ENCODE assay signal across 19 mouse cellular contexts in genomic region chr1:173521452-173521851, GRCm38 (mm10). TPM values are rescaled to one million over a fixed set of nuclear protein-coding genes. Genes with fewer than 3 reads are reported as not detected.
A peak's percentile ranks its signal among the peaks of the same experiment; 100 is the strongest.
DNase-seq lines count a peak whose midpoint lies in the region; ATAC-seq lines count a peak whose summit lies in the region.
"Had no signal": no experiment of that assay in that cellular context is flagged by ENCODE, and none has a peak within 500 bp of the region (broad histone marks: within the 10 kb centered on the region; RNA-seq: fewer than 3 reads in every experiment).

No protein-coding gene starts in this region.

- ATAC-seq in granulocyte monocyte progenitor cell, adult 5-6 weeks (replicated peaks; ENCODE audit: poor library complexity, severe bottlenecking), result peak; percentile 53
- ATAC-seq in neutrophil, adult 5-6 weeks (ENCODE audit: extremely low read depth, insufficient number of reproducible peaks, low FRiP score, poor library complexity, severe bottlenecking), result peak; percentile 55; the same call in 1 of the 2 replicates
- ATAC-seq: forebrain, embryonic 13.5 days; forebrain, embryonic 15.5 days; forebrain, postnatal 0 days had no signal

- no peak for DNase-seq in left cerebral cortex, adult 8-10 months (ENCODE audit: low spot score in 2 of 2)
- no peak for DNase-seq in cerebellum, postnatal 10 days
- no peak for DNase-seq in cerebellum, adult 9-11 months
- DNase-seq: adrenal gland, adult 2 months; adrenal gland, postnatal 10 days; adrenal gland, postnatal 25 days; cerebellum, adult 11 months; cerebellum, adult 18-20 months; cerebellum, adult 8-10 months; cerebellum, postnatal 14 days; cerebellum, postnatal 36 days; forebrain, postnatal 0 days had no signal

RNA-seq across cellular contexts. Expression of gene Ifi214, which starts 14.3 kb away (rescaled TPM):
- total RNA-seq in granulocyte monocyte progenitor cell, adult 5-6 weeks (2014; fragmentation: Nextera tagmentation), result 0.32 and 0.58 TPM in 2 replicates
- 0.05 and 0.22 TPM in 2 replicates for total RNA-seq in granulocyte monocyte progenitor cell, adult 5-6 weeks (2017)
- total RNA-seq in neutrophil, adult 5-6 weeks (2017), result 90.5 and 95.3 TPM in 2 replicates
- total RNA-seq in left cerebral cortex, adult 8-10 months (2022), result not detected
- total RNA-seq: adrenal gland, postnatal 4 days; ES-E14; forebrain, postnatal 0 days; MEL had no signal

RNA-seq across cellular contexts. Expression of gene Ifi206, which starts 30.6 kb away (rescaled TPM):
- not detected in 2 replicates for total RNA-seq in granulocyte monocyte progenitor cell, adult 5-6 weeks (2014; fragmentation: Nextera tagmentation)
- 0.05 and 0.13 TPM in 2 replicates for total RNA-seq in granulocyte monocyte progenitor cell, adult 5-6 weeks (2017)
- 52.5 and 53.9 TPM in 2 replicates for total RNA-seq in neutrophil, adult 5-6 weeks (2017)
- under 1 TPM in 1 of 4 experiments, not detected in 3; 0.66 TPM for total RNA-seq in left cerebral cortex, adult 8-10 months (2022)
- total RNA-seq: ES-E14; forebrain, postnatal 0 days; MEL had no signal

Comparison
In these comparisons a context has a peak if more than half of its experiments do, and no peak if none do; other contexts are left out.
1. RNA of gene Ifi214, which starts 14.3 kb away (total RNA-seq): 90.5 to 95.3 TPM in neutrophil, adult 5-6 weeks; 0.05 to 0.58 TPM in granulocyte monocyte progenitor cell, adult 5-6 weeks and not detected in left cerebral cortex, adult 8-10 months; every median in the first group is over 10 times any median in the second.
2. RNA of gene Ifi206, which starts 30.6 kb away (total RNA-seq): 52.5 to 53.9 TPM in neutrophil, adult 5-6 weeks; 0.66 TPM in left cerebral cortex, adult 8-10 months and 0.05 to 0.13 TPM in granulocyte monocyte progenitor cell, adult 5-6 weeks; every median in the first group is over 10 times any median in the second.